Mouse (Mus musculus): ENCODE data around the gene Dpysl5. TPM values are rescaled to one million over a fixed set of nuclear protein-coding genes. Genes with fewer than 3 reads are reported as not detected.

The Dpysl5 gene
- total and polyA plus RNA-seq, 2 experiments from 2014 or later: 290 to 315 TPM

DNA sequence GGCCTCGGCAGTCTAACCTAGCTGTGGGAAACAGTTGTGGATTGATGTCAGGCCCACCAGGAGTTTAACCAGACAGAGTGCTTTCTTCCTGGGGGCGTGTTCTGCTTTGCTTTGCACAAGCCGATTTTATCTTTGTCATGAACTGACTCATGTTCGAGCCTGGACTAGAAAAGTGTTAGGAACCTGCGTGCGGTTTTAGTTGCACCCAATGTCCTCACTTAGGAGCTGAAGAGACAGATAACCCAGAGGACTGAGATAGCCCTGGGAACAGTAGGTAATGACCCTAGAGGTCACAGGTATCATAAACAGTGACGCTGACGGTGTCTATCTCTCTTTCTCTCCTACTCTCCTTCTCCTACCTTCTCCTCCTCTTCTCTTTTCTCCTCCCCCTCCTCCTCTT lies 86.6 kb downstream of the Dpysl5 start:
- no peak overlapping the region for H3K4me3 ChIP-seq (ENCODE audit: low read depth, low read length)
- no peak for DNase-seq
- H3K4me2 ChIP-seq (ENCODE audit: low read depth): no peak overlapping the region
- no peak overlapping the region for H3K27ac ChIP-seq (ENCODE audit: low read depth, low read length)
- H3K4me1 ChIP-seq (ENCODE audit: insufficient read depth): no peaks in the 10 kb centered on the region
- no peaks in the 10 kb centered on the region for H3K9me3 ChIP-seq (ENCODE audit: low read length)
- no peak overlapping the region for H3K9ac ChIP-seq
- no peak for ATAC-seq
- no peak for TF ChIP-seq CTCF (IDR thresholded peaks at IDR 0.05; ENCODE audit: low read depth)
- H3K36me3 ChIP-seq (ENCODE audit: insufficient read depth): peaks cover 60% of the 10 kb centered on the region
- 76% methylated on average over 8 of the region's 8 CpGs for WGBS
- H3K27me3 ChIP-seq (ENCODE audit: insufficient read depth, low read length): no peaks in the 10 kb centered on the region

DNA sequence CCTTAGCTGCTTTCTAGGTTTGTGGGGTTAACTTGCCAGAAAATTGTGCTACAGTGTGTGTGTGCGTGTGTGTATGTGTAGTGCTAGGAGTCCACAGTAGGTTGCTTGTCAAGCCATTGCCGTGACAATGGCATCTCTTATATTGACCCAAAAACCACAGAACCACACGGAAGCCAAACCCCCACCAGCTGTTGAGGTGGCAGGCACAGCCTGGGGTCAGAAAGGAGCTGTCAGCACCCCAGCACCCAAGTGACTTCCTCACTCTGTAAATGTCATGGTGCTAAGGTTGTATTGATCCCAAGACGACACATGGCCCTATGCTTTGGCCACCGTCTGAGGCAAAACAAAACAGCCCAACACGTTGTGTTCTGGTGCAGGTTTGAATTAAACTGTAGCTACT lies 87.6 kb downstream of the Dpysl5 start:
- DNase-seq: no peak

DNA sequence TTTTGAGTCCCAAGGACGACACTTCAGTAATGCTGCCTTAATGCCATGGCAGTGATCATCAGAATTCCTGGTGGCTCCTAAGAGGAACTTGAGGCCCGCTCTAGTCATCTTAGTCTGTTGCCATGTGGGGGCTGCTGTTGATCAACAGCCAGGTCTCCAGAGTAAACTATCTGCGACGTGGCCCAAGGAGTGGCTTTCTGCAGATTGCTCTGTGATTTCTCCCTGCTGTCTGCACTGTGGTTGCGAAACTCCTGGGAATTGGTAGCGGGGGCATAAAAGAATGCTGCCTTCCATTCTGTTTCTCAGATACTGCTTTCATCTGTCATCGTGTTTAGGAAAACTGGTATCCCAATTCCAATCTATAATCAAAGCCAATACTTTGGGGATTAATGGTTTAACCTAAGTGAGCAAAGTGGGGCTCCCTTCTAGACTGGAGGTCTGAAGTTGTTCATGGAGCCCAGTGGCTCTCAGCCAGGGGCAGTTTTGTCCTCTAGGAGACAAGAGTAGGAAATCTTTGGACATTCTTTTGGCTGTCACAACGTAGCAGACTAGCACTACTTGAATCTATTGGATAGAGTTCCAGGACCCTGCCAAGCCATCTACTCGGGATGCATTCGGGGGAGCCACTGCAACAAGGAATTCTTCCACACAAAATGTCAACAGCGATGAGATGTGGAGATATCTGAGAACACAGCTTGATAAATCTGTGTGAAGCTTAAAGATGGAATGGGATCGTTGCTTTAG lies 91.5 kb downstream of the Dpysl5 start:
- H3K27me3 ChIP-seq (ENCODE audit: insufficient read depth, low read length): no peaks in the 10 kb centered on the region
- H3K4me1 ChIP-seq (ENCODE audit: insufficient read depth): no peaks in the 10 kb centered on the region
- H3K4me3 ChIP-seq (ENCODE audit: low read depth, low read length): no peak overlapping the region
- no peak overlapping the region for H3K9ac ChIP-seq
- no peak overlapping the region for H3K4me2 ChIP-seq (ENCODE audit: low read depth)
- ATAC-seq: no peak
- no peak for DNase-seq
- H3K36me3 ChIP-seq (ENCODE audit: insufficient read depth): peaks cover 17% of the 10 kb centered on the region
- no peaks in the 10 kb centered on the region for H3K9me3 ChIP-seq (ENCODE audit: low read length)
- TF ChIP-seq CTCF (IDR thresholded peaks at IDR 0.05; ENCODE audit: low read depth): no peak
- WGBS: 73% methylated on average over 12 of the region's 12 CpGs
- no peak overlapping the region for H3K27ac ChIP-seq (ENCODE audit: low read depth, low read length)

More for the DNA sequence above, 87.6 kb downstream of the Dpysl5 start:
- TF ChIP-seq CTCF (IDR thresholded peaks at IDR 0.05; ENCODE audit: low read depth): no peak
- ATAC-seq: no peak
- Histone ChIP-seq H3K4me2 (ENCODE audit: low read depth) (no peak overlapping the region), H3K9ac (no peak overlapping the region), H3K36me3 (ENCODE audit: insufficient read depth) (peaks cover 51% of the 10 kb centered on the region), H3K27me3 (ENCODE audit: insufficient read depth, low read length) (no peaks in the 10 kb centered on the region), H3K4me1 (ENCODE audit: insufficient read depth) (no peaks in the 10 kb centered on the region), H3K9me3 (ENCODE audit: low read length) (no peaks in the 10 kb centered on the region), H3K27ac (ENCODE audit: low read depth, low read length) (no peak overlapping the region), H3K4me3 (ENCODE audit: low read depth, low read length) (no peak overlapping the region)
- WGBS: 86% methylated on average over 6 of the region's 6 CpGs

DNA sequence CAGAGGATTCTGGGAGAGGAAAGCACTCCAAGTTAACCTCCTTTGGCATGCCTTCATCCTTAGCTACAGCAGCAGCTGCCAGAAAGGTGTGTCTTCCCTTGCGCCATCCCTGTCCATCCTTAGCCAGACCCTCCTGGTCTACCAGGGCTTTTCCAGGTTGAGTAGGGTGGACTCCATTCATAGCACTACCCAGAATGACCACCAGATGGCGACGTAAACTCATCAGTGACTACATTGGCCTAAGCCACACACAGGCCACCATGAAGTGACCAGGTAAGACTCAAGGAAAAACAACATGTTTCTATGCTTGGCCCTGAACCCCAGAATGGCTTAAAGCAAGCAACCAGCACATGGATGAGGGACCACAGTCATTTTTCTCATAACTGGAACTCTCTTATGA lies 94.7 kb downstream of the Dpysl5 start:
- peak; percentile 78 for ATAC-seq
- 8% methylated on average over 3 of the region's 3 CpGs for WGBS

DNA sequence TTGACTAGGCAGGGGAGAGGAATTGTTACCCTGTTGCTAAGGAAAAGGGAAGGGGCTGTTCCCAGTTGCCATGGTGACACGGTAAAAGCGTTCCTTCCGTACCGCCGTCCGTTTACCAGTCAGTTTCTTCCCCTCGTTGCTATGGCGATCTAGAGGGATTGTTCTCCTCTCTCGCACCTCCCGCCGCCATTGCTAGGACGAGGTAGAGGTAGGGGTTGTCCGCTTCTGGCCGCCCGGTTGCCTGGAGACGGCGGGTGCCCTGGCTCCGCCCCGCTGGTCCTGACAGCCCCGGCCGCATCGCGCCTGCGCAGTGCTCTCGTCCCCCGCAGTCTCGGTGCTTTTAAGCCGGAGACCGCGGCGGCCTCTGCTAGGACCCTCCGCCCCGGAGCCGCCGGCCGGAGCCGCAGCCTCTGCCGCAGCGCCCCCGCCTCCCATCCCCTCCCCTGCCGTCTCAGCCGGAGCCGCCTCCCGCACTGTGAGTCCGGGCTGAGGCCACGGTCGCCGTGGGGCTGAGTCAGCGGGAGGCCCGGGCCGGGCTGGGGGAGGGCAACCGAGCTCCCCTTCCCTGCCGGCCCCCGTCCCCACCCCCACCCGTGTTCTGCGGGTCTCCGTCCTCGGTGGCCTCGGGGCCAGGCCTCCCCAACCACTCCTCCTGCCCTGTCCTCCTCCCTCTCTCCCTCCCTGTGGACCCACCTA lies 103.2 kb downstream of the Dpysl5 start, which contains the start of gene Mapre3:
TSS of gene Mapre3 (plus strand) at position 218 of the 696 bp plus-strand sequence.
- Histone ChIP-seq H3K27ac (ENCODE audit: low read depth, low read length) (peak within 1 kb of the TSS; percentile 90), H3K4me3 (ENCODE audit: low read depth, low read length) (peak within 1 kb of the TSS; percentile 93), H3K36me3 (ENCODE audit: insufficient read depth) (no peaks in the 10 kb centered on the region), H3K27me3 (ENCODE audit: insufficient read depth, low read length) (no peaks in the 10 kb centered on the region; the same call in 1 of the 2 replicates), H3K4me2 (ENCODE audit: low read depth) (peak within 1 kb of the TSS; percentile 86), H3K4me1 (ENCODE audit: insufficient read depth) (peaks cover 24% of the 10 kb centered on the region), H3K9ac (peak within 1 kb of the TSS; percentile 84), H3K9me3 (ENCODE audit: low read length) (no peaks in the 10 kb centered on the region)
- DNase-seq (peak; percentile 95), ATAC-seq (peak; percentile 97)
- TF ChIP-seq CTCF (IDR thresholded peaks at IDR 0.05; ENCODE audit: low read depth): no peak
- under 1% methylated on average over 50 of the region's 59 CpGs for WGBS

More for the DNA sequence above, 94.7 kb downstream of the Dpysl5 start:
- H3K9ac ChIP-seq: no peak overlapping the region
- TF ChIP-seq CTCF (IDR thresholded peaks at IDR 0.05; ENCODE audit: low read depth): peak; percentile 99
- H3K36me3 ChIP-seq (ENCODE audit: insufficient read depth): no peaks in the 10 kb centered on the region
- H3K9me3 ChIP-seq (ENCODE audit: low read length): no peaks in the 10 kb centered on the region
- H3K4me2 ChIP-seq (ENCODE audit: low read depth): no peak overlapping the region
- no peaks in the 10 kb centered on the region for H3K4me1 ChIP-seq (ENCODE audit: insufficient read depth)
- DNase-seq: peak; percentile 89
- H3K4me3 ChIP-seq (ENCODE audit: low read depth, low read length): no peak overlapping the region
- no peaks in the 10 kb centered on the region for H3K27me3 ChIP-seq (ENCODE audit: insufficient read depth, low read length)
- H3K27ac ChIP-seq (ENCODE audit: low read depth, low read length): no peak overlapping the region

DNA sequence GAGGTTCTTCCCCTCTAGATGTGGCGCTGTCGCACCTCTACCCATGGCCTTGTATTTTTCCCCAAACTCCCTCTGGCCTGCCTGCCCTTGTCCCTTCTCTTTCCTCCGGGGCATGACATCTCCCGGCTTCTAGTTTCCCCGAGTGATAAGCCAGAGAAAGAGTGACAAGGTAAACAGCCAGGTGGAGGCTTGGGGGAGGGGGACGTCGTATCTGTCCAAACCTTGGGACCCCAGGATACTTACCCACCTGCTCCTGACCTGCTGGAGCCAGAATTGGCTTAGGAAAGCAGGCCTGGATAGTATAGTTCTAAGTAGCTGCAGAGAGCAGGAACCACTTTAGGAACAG lies 103.7 kb downstream of the Dpysl5 start:
- H3K4me3 ChIP-seq (ENCODE audit: low read depth, low read length): peak overlapping the region; percentile 93
- H3K27me3 ChIP-seq (ENCODE audit: insufficient read depth, low read length): no peaks in the 10 kb centered on the region; the same call in 1 of the 2 replicates
- no peaks in the 10 kb centered on the region for H3K36me3 ChIP-seq (ENCODE audit: insufficient read depth)
- peak overlapping the region; percentile 90 for H3K27ac ChIP-seq (ENCODE audit: low read depth, low read length)
- ATAC-seq (no peak), DNase-seq (no peak)
- H3K4me2 ChIP-seq (ENCODE audit: low read depth): peak overlapping the region; percentile 86
- WGBS: 4% methylated on average over 7 of the region's 7 CpGs
- no peak for TF ChIP-seq CTCF (IDR thresholded peaks at IDR 0.05; ENCODE audit: low read depth)
- H3K4me1 ChIP-seq (ENCODE audit: insufficient read depth): peaks cover 24% of the 10 kb centered on the region
- H3K9ac ChIP-seq: peak overlapping the region; percentile 84
- H3K9me3 ChIP-seq (ENCODE audit: low read length): no peaks in the 10 kb centered on the region

DNA sequence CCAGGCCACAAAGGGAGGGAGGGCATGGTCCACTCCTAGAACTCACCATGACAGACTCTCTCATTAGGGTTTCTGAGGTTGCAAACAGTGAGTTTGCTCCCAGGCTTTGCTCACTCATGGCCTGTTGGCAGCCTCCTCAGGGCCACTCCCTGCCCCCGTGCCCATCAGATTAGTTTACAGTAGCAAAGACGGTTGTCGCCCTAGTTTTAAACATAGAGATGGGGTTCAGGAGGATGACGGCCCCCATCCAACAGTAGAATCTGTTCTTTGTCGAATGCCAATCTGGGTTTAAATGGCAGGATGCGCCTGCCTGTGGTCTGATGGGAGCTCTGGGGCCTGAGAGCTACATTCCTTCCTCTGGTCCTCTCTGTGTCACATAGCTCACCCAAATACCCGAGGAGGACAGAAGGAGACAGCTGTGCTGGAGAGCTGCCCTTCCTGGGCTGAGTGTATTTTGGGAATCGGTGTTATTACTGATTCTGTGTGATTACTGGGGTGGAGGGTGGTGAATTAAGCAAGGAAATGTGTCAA lies 105.0 kb downstream of the Dpysl5 start:
- DNase-seq (no peak), ATAC-seq (no peak)
- peak overlapping the region; percentile 86 for H3K4me2 ChIP-seq (ENCODE audit: low read depth)
- H3K27me3 ChIP-seq (ENCODE audit: insufficient read depth, low read length): no peaks in the 10 kb centered on the region; the same call in 1 of the 2 replicates
- TF ChIP-seq CTCF (IDR thresholded peaks at IDR 0.05; ENCODE audit: low read depth): no peak
- H3K9ac ChIP-seq: peak overlapping the region; percentile 25
- H3K36me3 ChIP-seq (ENCODE audit: insufficient read depth): no peaks in the 10 kb centered on the region
- peak overlapping the region; percentile 16 for H3K4me3 ChIP-seq (ENCODE audit: low read depth, low read length)
- H3K4me1 ChIP-seq (ENCODE audit: insufficient read depth): peaks cover 24% of the 10 kb centered on the region
- H3K9me3 ChIP-seq (ENCODE audit: low read length): no peaks in the 10 kb centered on the region
- no peak overlapping the region for H3K27ac ChIP-seq (ENCODE audit: low read depth, low read length)
- 57% methylated on average over 8 of the region's 8 CpGs for WGBS

All from forebrain, postnatal 0 days (tissue).